20 mouse cellular contexts compared by ENCODE assay signal in genomic region chr9:117297662-117298531, GRCm38 (mm10).
DNase-seq lines count a peak whose midpoint lies in the region; ATAC-seq and TF ChIP-seq lines count a peak whose summit lies in the region.
"Had no signal": no experiment of that assay in that cellular context is flagged by ENCODE, and none has a peak within 500 bp of the region (broad histone marks: within the 10 kb centered on the region; RNA-seq: fewer than 3 reads in every experiment).

No protein-coding gene starts in this region.

- in situ Hi-C loops in ES-E14 (cut with MboI; ENCODE audit: low sequenced_read_pairs in 2 of 2, unreplicated experiment in 2 of 2) = no loop called here

- no peaks in the 10 kb centered on the region for H3K36me3 ChIP-seq in hindbrain, embryonic 15.5 days
- no peaks in the 10 kb centered on the region for H3K36me3 ChIP-seq in hindbrain, embryonic 11.5 days (ENCODE audit: control insufficient read depth, insufficient read depth, low read length)
- no peaks in the 10 kb centered on the region for H3K36me3 ChIP-seq in ES-E14 (ENCODE audit: control insufficient read depth, insufficient read depth, low read length, poor library complexity, severe bottlenecking)
- H3K36me3 ChIP-seq: forebrain, embryonic 15.5 days; heart, embryonic 13.5 days had no signal

- no peak for TF ChIP-seq CTCF in lung, adult 2 months (IDR thresholded peaks at IDR 0.05; ENCODE audit: insufficient read depth, low read length)

- no peaks in the 10 kb centered on the region for H3K27me3 ChIP-seq in hindbrain, embryonic 15.5 days
- no peaks in the 10 kb centered on the region for H3K27me3 ChIP-seq in hindbrain, embryonic 11.5 days (ENCODE audit: control insufficient read depth, insufficient read depth, low read length)
- H3K27me3 ChIP-seq: forebrain, embryonic 15.5 days; heart, embryonic 13.5 days had no signal

- H3K4me1 ChIP-seq in hindbrain, embryonic 15.5 days (replicated peaks) = peaks cover 7% of the 10 kb centered on the region
- H3K4me1 ChIP-seq in hindbrain, embryonic 11.5 days (replicated peaks; ENCODE audit: control insufficient read depth, insufficient read depth, low read length) = no peaks in the 10 kb centered on the region
- peaks cover 0 to 8% of the 10 kb centered on the region in 2 experiments; a peak in 3 of 4 replicates for H3K4me1 ChIP-seq in ES-E14 (ENCODE audit: control insufficient read depth in 2 of 2, insufficient read depth in 2 of 2, low read length in 2 of 2, poor library complexity in 1 of 2)
- no peaks in the 10 kb centered on the region for H3K4me1 ChIP-seq in lung, adult 2 months (ENCODE audit: control insufficient read depth, insufficient read depth, low read length)
- H3K4me1 ChIP-seq: heart, embryonic 13.5 days had no signal

- no peak overlapping the region for H3K9ac ChIP-seq in hindbrain, embryonic 15.5 days
- no peak overlapping the region for H3K9ac ChIP-seq in hindbrain, embryonic 11.5 days (ENCODE audit: low read depth, low read length)
- no peak overlapping the region for H3K9ac ChIP-seq in ES-E14 (ENCODE audit: insufficient read depth, low read depth, low read length, poor library complexity, severe bottlenecking)
- H3K9ac ChIP-seq: forebrain, embryonic 15.5 days; heart, embryonic 13.5 days; liver, embryonic 14.5 days had no signal

- no peak for ATAC-seq in hindbrain, embryonic 15.5 days (ENCODE audit: low FRiP score, low read depth)
- no peak for ATAC-seq in hindbrain, embryonic 11.5 days (ENCODE audit: low FRiP score)
- ATAC-seq: forebrain, embryonic 15.5 days; inflammation-experienced regulatory T-cells, adult 6 months had no signal

- H3K9me3 ChIP-seq in hindbrain, embryonic 15.5 days = no peaks in the 10 kb centered on the region
- no peaks in the 10 kb centered on the region for H3K9me3 ChIP-seq in hindbrain, embryonic 11.5 days (ENCODE audit: control insufficient read depth, low read length)
- no peaks in the 10 kb centered on the region for H3K9me3 ChIP-seq in ES-E14 (ENCODE audit: control insufficient read depth, insufficient read depth, low read depth, low read length)
- H3K9me3 ChIP-seq: forebrain, embryonic 15.5 days; heart, embryonic 13.5 days had no signal

- no peak overlapping the region for H3K4me2 ChIP-seq in hindbrain, embryonic 15.5 days
- H3K4me2 ChIP-seq in hindbrain, embryonic 11.5 days (replicated peaks; ENCODE audit: low read depth, low read length) = no peak overlapping the region
- H3K4me2 ChIP-seq: forebrain, embryonic 15.5 days; heart, embryonic 13.5 days had no signal

- no peak overlapping the region for H3K4me3 ChIP-seq in hindbrain, embryonic 15.5 days
- no peak overlapping the region for H3K4me3 ChIP-seq in hindbrain, embryonic 11.5 days (ENCODE audit: low read depth, low read length)
- no peak overlapping the region for H3K4me3 ChIP-seq in ES-E14 (ENCODE audit: insufficient read depth in 1 of 2, low read depth in 1 of 2, low read length in 2 of 2, poor library complexity in 1 of 2, severe bottlenecking in 1 of 2)
- no peak overlapping the region for H3K4me3 ChIP-seq in lung, adult 2 months (replicated peaks; ENCODE audit: extremely low read depth, low read depth, low read length)
- H3K4me3 ChIP-seq: forebrain, embryonic 15.5 days; gastrocnemius, adult 2 months; heart, embryonic 13.5 days had no signal

- TF ChIP-seq POLR2A in lung, adult 2 months (IDR thresholded peaks at IDR 0.05; ENCODE audit: borderline replicate concordance, extremely low read depth, low read depth, low read length) = no peak

- peak overlapping the region; percentile 31; the same call in 1 of the 2 replicates for H3K27ac ChIP-seq in hindbrain, embryonic 15.5 days (replicated peaks)
- no peak overlapping the region for H3K27ac ChIP-seq in hindbrain, embryonic 11.5 days (ENCODE audit: low read depth, low read length)
- 0 out of 2 replicates have a peak overlapping the region, but pooled peaks have one; percentile 33 for H3K27ac ChIP-seq in ES-E14 (ENCODE audit: insufficient read depth, low read depth, low read length, poor library complexity, severe bottlenecking)
- H3K27ac ChIP-seq: forebrain, embryonic 15.5 days; gastrocnemius, adult 2 months; heart, embryonic 13.5 days; liver, embryonic 14.5 days had no signal

- 44% methylated on average over 15 of the region's 15 CpGs for WGBS in hindbrain, embryonic 15.5 days
- WGBS in hindbrain, embryonic 11.5 days = 46% methylated on average over 15 of the region's 15 CpGs
- WGBS in lung, adult 2 months = 60% methylated on average over 15 of the region's 15 CpGs

- DNase-seq in hindbrain, embryonic 11.5 days (ENCODE audit: low spot score) = no peak
- peak; percentile 62 for DNase-seq in ES-E14 (ENCODE audit: low read depth, low spot score)
- DNase-seq in lung, adult 2 months = peak; percentile 42
- peak; percentile 79 for DNase-seq in lung, postnatal 36 days
- no peak for DNase-seq in frontal cortex, postnatal 36 days (ENCODE audit: low spot score in 2 of 2)
- DNase-seq in c-Kit-positive CD71-positive TER-119-positive erythroid progenitor cells, embryonic 14.5 days (ENCODE audit: low spot score) = no peak
- DNase-seq: adrenal gland, postnatal 14 days; cerebellum, adult 11-12 months; cerebellum, postnatal 25 days; embryo, embryonic 11 days; gastrocnemius, adult 2 months; kidney, adult 8-10 months; kidney, postnatal 14 days; right cerebral cortex, postnatal 4 days; thymus, postnatal 25 days had no signal

TF ChIP-seq in ES-E14, 5 proteins besides CTCF, POLR2A, EP300 and RAD21:
- TF ChIP-seq ZNF384 (IDR thresholded peaks at IDR 0.05; ENCODE audit: low read depth, low read length) = no peak
- TF ChIP-seq CHD2 (IDR thresholded peaks at IDR 0.05; ENCODE audit: low read depth, low read length) = no peak; the same call in 1 of the 2 replicates

Comparison
In these comparisons a context has a peak if more than half of its experiments do, and no peak if none do; other contexts are left out.
1. DNase-seq: peak in ES-E14 (single experiment), lung, adult 2 months (single experiment) and lung, postnatal 36 days (single experiment); none in hindbrain, embryonic 11.5 days (single experiment), frontal cortex, postnatal 36 days (0 of 2) and c-Kit-positive CD71-positive TER-119-positive erythroid progenitor cells, embryonic 14.5 days (single experiment).